Mouse (Mus musculus): Measurements from ENCODE around the gene Ticam1. TPM values are rescaled to one million over a fixed set of nuclear protein-coding genes. Genes with fewer than 3 reads are reported as not detected.
A peak's percentile ranks its signal among the peaks of the same experiment; 100 is the strongest.
"Not testable (repeated sequence)": the region's sequence is repeated elsewhere in the genome, so short reads cannot be mapped to it uniquely, and the experiment has no call there.

Ticam1 gene
- polyA plus RNA-seq, 1 experiment, result not detected

DNA sequence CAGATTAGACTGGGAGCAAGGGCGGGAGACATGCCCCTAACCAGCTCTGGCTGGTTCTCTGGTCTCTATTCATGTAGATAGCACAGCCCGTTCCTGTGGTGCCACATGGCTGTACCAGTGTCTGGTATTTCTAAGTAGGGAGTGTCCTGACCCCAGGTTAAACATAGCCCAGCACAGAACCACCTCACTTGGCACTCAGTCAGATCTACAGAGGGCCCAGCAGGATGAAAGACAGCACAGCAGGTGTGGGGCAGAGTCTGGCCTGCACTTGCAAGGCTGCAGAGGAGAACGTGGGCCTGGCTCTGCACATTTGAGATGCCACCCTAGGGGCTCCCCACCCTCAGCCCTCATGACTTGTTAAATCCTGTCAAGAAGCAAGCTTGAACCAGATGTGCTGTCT lies 15.4 kb downstream of the Ticam1 start:
- WGBS, result 53% methylated on average over 3 of the region's 3 CpGs
- Histone ChIP-seq H3K27ac (ENCODE audit: insufficient read depth, low read depth, low read length) (no peak overlapping the region), H3K4me3 (ENCODE audit: insufficient read depth, low read depth, low read length) (no peak overlapping the region), H3K4me1 (ENCODE audit: control insufficient read depth, insufficient read depth, low read length) (peaks cover 59% of the 10 kb centered on the region)
- no peak for TF ChIP-seq CTCF (IDR thresholded peaks at IDR 0.05; ENCODE audit: insufficient read depth, low read depth, low read length)
- no peak for TF ChIP-seq POLR2A (IDR thresholded peaks at IDR 0.05; ENCODE audit: insufficient read depth, low read depth, low read length)

DNA sequence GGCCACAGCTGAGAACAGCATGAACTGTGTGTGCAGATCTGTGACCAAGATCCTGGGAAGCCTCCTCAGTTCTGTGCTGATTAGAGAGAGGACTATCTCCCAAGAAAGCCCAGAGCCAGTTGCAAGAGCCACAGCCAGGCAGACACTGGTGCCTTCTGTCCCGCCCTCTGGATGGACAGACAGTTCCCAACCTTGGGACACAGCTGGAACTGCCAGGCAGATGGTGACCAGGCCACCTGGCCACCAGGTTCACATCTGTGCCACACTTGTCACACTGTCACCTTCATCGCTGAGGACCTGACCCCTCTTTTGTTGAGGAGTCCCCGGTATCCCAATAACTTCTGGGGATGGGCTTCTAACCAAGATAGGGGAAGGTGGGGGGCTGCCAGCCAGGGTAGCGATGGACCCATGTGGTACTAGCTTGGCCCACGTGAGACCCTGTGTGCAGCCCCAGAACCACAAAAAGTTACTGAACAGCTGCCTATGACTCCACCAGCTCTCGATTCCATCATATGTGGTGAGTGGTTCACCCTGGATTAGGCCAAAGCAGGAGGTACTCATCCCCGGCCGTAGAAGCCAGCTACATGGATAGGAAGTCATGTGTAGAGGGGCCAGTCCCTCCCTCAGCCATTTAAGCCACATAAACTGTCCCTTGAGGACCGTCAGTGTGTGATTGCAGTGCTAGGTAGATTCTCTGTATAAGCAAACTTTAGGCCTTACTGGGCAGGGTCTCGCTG lies 17.1 kb downstream of the Ticam1 start:
- 87% methylated on average over 10 of the region's 10 CpGs for WGBS
- Histone ChIP-seq H3K4me3 (ENCODE audit: insufficient read depth, low read depth, low read length) (no peak overlapping the region), H3K4me1 (ENCODE audit: control insufficient read depth, insufficient read depth, low read length) (peaks cover 56% of the 10 kb centered on the region), H3K27ac (ENCODE audit: insufficient read depth, low read depth, low read length) (no peak overlapping the region)
- TF ChIP-seq POLR2A (IDR thresholded peaks at IDR 0.05; ENCODE audit: insufficient read depth, low read depth, low read length) (no peak), CTCF (IDR thresholded peaks at IDR 0.05; ENCODE audit: insufficient read depth, low read depth, low read length) (no peak)

DNA sequence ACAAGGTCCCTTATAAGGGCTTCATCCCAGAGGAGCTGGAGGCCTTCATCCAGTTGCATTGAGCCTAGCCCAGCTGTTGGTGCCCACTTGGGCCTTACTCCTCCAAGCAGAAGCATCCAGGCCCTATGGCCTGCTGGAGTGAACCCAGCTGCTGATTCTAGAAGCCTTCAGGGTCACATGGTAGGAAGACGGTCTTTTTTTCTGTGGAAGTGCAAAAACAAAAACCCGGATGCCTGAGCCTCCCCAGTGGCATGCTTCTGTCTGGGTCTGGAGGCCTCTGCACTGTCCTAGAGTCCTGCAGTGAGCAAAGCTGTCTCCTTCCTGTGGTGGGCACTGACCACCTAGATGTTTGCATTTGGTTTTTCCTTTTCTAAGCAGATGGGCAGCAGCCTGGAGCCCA lies 17.8 kb downstream of the Ticam1 start:
- WGBS, result 38% methylated on average over 2 of the region's 2 CpGs
- not testable (repeated sequence) for H3K27ac ChIP-seq (ENCODE audit: insufficient read depth, low read depth, low read length)
- Histone ChIP-seq H3K4me3 (ENCODE audit: insufficient read depth, low read depth, low read length) (peak overlapping the region; percentile 62; the same call in 1 of the 2 replicates), H3K4me1 (ENCODE audit: control insufficient read depth, insufficient read depth, low read length) (peaks cover 54% of the 10 kb centered on the region)

DNA sequence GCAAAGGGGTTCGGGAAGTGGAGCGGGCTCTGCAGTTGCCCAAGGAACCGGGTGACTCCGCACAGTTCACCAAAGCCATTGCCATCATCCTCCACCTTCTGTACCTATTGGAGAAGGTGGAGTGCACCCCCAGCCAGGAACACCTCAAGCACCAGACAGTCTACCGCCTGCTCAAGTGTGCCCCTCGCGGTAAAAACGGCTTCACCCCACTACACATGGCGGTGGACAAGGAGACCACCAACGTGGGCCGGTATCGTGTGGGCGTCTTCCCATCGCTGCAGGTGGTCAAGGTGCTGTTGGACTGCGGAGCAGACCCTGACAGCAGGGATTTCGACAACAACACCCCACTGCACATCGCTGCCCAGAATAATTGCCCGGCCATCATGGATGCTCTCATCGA lies 18.3 kb downstream of the Ticam1 start:
- 88% methylated on average over 19 of the region's 19 CpGs for WGBS
- peak overlapping the region; percentile 62; the same call in 1 of the 2 replicates for H3K4me3 ChIP-seq (ENCODE audit: insufficient read depth, low read depth, low read length)
- H3K27ac ChIP-seq (ENCODE audit: insufficient read depth, low read depth, low read length), result not testable (repeated sequence)
- H3K4me1 ChIP-seq (ENCODE audit: control insufficient read depth, insufficient read depth, low read length), result peaks cover 54% of the 10 kb centered on the region

DNA sequence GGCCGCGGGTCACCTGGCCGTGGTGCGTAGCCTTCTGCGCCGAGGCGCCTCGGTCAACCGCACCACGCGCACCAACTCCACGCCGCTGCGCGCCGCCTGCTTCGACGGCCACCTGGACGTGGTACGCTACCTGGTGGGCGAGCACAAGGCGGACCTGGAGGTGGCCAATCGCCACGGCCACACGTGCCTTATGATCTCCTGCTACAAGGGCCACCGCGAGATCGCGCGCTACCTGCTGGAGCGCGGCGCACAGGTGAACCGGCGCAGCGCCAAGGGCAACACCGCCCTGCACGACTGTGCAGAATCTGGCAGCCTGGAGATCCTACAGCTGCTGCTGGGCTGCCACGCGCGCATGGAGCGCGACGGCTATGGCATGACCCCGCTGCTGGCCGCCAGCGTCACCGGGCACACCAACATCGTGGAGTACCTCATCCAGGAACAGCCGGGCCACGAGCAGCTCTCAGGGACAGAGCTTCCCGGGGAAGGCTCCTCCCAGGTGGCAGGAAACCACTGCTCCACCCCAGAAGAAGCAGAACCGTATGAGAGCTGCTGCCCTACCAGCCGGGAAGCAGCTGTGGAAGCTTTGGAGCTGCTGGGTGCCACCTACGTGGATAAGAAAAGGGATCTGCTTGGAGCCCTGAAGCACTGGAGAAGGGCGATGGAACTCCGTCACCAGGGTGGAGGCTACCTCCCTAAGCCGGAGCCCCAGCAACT lies 19.2 kb downstream of the Ticam1 start:
- TF ChIP-seq CTCF (IDR thresholded peaks at IDR 0.05; ENCODE audit: insufficient read depth, low read depth, low read length) (no peak), POLR2A (IDR thresholded peaks at IDR 0.05; ENCODE audit: insufficient read depth, low read depth, low read length) (no peak)
- whole genome bisulfite sequencing, result 5% methylated on average over 58 of the region's 58 CpGs
- Histone ChIP-seq H3K4me3 (ENCODE audit: insufficient read depth, low read depth, low read length) (peak overlapping the region; percentile 62), H3K4me1 (ENCODE audit: control insufficient read depth, insufficient read depth, low read length) (peaks cover 48% of the 10 kb centered on the region), H3K27ac (ENCODE audit: insufficient read depth, low read depth, low read length) (peak overlapping the region; percentile 79; the same call in 1 of the 2 replicates)

DNA sequence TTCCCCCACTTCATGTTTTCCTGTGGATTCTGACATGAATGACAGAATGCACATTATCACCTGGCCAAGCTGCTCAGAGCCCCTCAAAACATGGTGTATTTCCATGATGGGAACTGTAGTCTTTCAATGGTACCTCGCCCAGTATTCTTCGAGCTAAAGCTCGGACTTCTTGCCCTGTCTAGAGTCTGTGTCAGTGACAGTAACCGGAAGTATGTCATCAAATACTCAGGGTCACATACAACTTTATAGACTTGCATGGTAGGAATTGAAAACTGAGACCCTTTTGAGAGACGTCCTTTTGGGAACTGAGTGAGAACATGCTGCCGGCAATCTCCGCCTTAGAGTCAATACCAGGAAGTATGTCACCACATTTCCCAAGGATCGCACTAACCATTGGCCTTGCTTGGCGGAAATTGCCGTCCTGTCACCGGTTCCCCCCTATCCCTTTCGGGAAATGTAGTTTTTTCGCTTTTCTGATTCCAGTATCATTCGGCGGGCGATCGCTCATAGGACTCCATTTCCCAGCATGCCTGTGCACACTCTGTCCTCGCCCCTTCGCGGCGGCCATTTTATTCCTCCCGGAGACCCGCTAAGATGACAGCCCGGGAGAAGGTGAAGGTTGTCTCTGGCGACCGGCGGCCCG lies 20.2 kb downstream of the Ticam1 start, which contains the start of gene Fem1a:
TSS of gene Fem1a (plus strand) at position 572 of the 643 bp plus-strand sequence.
- peaks cover 44% of the 10 kb centered on the region for H3K4me1 ChIP-seq (ENCODE audit: control insufficient read depth, insufficient read depth, low read length)
- H3K27ac ChIP-seq (ENCODE audit: insufficient read depth, low read depth, low read length), result peak within 1 kb of the TSS; percentile 96
- H3K4me3 ChIP-seq (ENCODE audit: insufficient read depth, low read depth, low read length), result peak within 1 kb of the TSS; percentile 67
- under 1% methylated on average over 28 of the region's 28 CpGs for WGBS
- no peak for TF ChIP-seq CTCF (IDR thresholded peaks at IDR 0.05; ENCODE audit: insufficient read depth, low read depth, low read length)
- TF ChIP-seq POLR2A (IDR thresholded peaks at IDR 0.05; ENCODE audit: insufficient read depth, low read depth, low read length), result 0 out of 2 replicates have a peak, but pooled peaks have one; percentile 23

DNA sequence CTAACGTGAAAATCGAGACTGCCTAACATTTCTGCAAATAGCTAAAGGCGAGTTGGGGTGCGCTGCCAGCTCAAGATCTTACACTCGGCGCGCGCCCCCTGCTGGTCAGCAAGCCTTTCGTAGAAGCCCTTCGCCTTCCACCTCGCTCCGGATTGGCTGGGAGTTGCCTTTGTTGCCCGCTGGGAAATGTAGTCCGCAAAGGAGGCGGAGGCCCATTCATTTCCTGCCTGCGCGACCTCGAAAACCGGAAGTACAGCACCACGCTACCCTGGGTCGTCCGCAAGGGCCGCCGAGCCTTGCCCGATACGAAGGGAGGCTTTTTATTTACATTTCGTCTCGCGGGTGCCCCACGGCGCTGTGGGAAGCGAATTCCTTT lies 20.7 kb downstream of the Ticam1 start:
- H3K4me3 ChIP-seq (ENCODE audit: insufficient read depth, low read depth, low read length), result peak overlapping the region; percentile 67
- WGBS, result 0% methylated on average over 32 of the region's 32 CpGs

DNA sequence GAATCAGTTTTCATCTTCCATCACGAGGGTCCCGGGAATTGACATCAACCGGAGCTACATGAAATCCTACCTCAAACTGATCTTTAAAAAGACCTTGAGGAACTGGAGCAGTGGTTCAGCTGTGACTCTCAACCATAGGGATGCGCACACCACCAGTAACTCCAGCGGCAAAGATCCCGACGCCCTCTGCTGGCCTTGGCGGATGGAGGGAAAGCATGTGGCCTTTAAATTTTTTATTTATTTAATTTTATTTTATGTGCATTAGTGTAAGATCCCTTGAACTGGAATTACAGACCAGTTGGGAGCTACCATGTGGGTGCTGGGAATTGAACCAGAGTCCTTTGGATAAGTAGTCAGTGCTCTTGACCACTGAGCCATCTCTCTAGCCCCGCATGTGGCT lies 21.2 kb downstream of the Ticam1 start:
- 8% methylated on average over 9 of the region's 9 CpGs for WGBS
- Histone ChIP-seq H3K4me1 (ENCODE audit: control insufficient read depth, insufficient read depth, low read length) (peaks cover 47% of the 10 kb centered on the region), H3K27ac (ENCODE audit: insufficient read depth, low read depth, low read length) (peak overlapping the region; percentile 85), H3K4me3 (ENCODE audit: insufficient read depth, low read depth, low read length) (no peak overlapping the region)
- no peak for TF ChIP-seq CTCF (IDR thresholded peaks at IDR 0.05; ENCODE audit: insufficient read depth, low read depth, low read length)
- no peak for TF ChIP-seq POLR2A (IDR thresholded peaks at IDR 0.05; ENCODE audit: insufficient read depth, low read depth, low read length)

More for the DNA sequence above, 20.7 kb downstream of the Ticam1 start:
- TF ChIP-seq CTCF (IDR thresholded peaks at IDR 0.05; ENCODE audit: insufficient read depth, low read depth, low read length) (peak; percentile 90), POLR2A (IDR thresholded peaks at IDR 0.05; ENCODE audit: insufficient read depth, low read depth, low read length) (peak; percentile 60)
- Histone ChIP-seq H3K4me1 (ENCODE audit: control insufficient read depth, insufficient read depth, low read length) (peaks cover 43% of the 10 kb centered on the region), H3K27ac (ENCODE audit: insufficient read depth, low read depth, low read length) (peak overlapping the region; percentile 96)

DNA sequence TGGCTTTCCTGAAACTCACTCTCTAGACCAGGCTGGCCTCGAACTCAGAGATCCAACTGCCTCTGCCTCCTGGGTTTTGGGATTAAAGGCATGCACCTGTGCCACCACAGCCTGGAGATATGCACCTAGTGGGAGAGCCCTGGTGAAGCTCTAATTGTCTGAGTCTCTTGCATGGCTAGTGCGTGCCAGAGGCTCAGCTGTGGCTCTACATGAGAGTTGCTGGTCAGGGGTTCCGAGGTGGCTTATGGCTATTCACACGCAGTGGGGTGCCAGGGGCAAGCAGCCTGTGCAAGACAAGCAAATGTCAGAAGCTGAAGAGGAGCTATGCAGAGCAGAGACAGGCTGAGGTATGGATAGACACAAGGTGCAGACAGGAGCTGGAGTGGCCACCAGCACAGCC lies 21.9 kb downstream of the Ticam1 start:
- Histone ChIP-seq H3K27ac (ENCODE audit: insufficient read depth, low read depth, low read length) (peak overlapping the region; percentile 85), H3K4me3 (ENCODE audit: insufficient read depth, low read depth, low read length) (no peak overlapping the region), H3K4me1 (ENCODE audit: control insufficient read depth, insufficient read depth, low read length) (peaks cover 47% of the 10 kb centered on the region)
- WGBS, result 81% methylated on average over 4 of the region's 4 CpGs
- TF ChIP-seq CTCF (IDR thresholded peaks at IDR 0.05; ENCODE audit: insufficient read depth, low read depth, low read length), result no peak
- no peak for TF ChIP-seq POLR2A (IDR thresholded peaks at IDR 0.05; ENCODE audit: insufficient read depth, low read depth, low read length)
